Mouse (Mus musculus): Measurements from ENCODE around the gene Atf5. TPM values are rescaled to one million over a fixed set of nuclear protein-coding genes. Genes with fewer than 3 reads are reported as not detected.

Atf5 gene
- polyA plus RNA-seq, 1 experiment from 2014 or later: 2.1 TPM

DNA sequence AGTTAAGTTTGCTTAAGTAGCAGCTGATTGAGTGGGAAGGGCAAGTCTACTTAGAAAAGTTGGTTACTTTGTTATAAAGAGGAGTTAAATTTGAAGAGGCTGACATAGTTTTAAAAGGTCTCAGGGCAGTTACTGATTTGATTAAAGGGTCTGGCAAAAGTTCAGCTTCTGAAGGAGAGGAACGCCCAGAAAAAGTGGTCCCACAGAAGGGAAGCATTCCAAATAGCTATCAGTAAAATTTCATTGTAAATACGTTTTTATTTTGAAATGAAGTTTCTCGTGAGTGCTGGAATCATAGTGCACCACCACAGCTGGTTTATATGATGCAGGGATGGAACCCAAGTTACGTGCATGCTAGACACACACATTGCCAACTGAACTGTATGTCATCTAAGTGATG is 16.3 kb upstream of the Atf5 start:
- Histone ChIP-seq H3K9ac (replicated peaks; ENCODE audit: low read depth, low read length) (no peak overlapping the region), H3K4me2 (ENCODE audit: low read depth, low read length) (no peak overlapping the region), H3K9me3 (ENCODE audit: control insufficient read depth, low read length) (no peaks in the 10 kb centered on the region), H3K4me1 (ENCODE audit: control insufficient read depth, insufficient read depth, low read length) (no peaks in the 10 kb centered on the region), H3K27ac (ENCODE audit: low read depth, low read length) (no peak overlapping the region), H3K27me3 (ENCODE audit: control insufficient read depth, insufficient read depth, low read length) (no peaks in the 10 kb centered on the region), H3K36me3 (ENCODE audit: control insufficient read depth, insufficient read depth, low read length) (peaks cover 28% of the 10 kb centered on the region), H3K4me3 (ENCODE audit: low read depth, low read length) (no peak overlapping the region)
- WGBS: 80% methylated on average over 4 of the region's 4 CpGs
- ATAC-seq (ENCODE audit: low read depth): no peak

DNA sequence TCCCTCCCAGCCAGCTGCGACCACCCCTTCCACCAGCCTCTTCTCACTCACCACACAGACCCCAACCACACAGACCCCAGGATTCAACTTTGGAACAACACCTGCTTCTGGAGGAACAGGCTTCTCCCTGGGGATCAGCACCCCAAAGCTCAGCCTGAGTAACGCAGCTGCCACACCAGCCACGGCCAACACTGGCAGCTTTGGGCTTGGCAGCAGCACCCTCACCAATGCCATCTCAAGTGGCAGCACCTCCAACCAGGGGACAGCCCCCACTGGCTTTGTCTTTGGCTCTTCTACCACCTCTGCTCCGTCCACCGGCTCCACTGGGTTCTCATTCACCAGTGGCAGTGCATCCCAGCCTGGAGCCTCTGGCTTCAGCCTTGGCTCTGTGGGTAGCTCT is 12.2 kb upstream of the Atf5 start:
- Histone ChIP-seq H3K9me3 (ENCODE audit: control insufficient read depth, low read length) (no peaks in the 10 kb centered on the region), H3K9ac (replicated peaks; ENCODE audit: low read depth, low read length) (no peak overlapping the region), H3K27ac (ENCODE audit: low read depth, low read length) (no peak overlapping the region), H3K27me3 (ENCODE audit: control insufficient read depth, insufficient read depth, low read length) (no peaks in the 10 kb centered on the region), H3K4me2 (ENCODE audit: low read depth, low read length) (no peak overlapping the region), H3K4me1 (ENCODE audit: control insufficient read depth, insufficient read depth, low read length) (no peaks in the 10 kb centered on the region), H3K36me3 (ENCODE audit: control insufficient read depth, insufficient read depth, low read length) (peaks cover 28% of the 10 kb centered on the region), H3K4me3 (ENCODE audit: low read depth, low read length) (no peak overlapping the region)
- 92% methylated on average over 5 of the region's 5 CpGs for whole genome bisulfite sequencing
- ATAC-seq (ENCODE audit: low read depth): no peak

DNA sequence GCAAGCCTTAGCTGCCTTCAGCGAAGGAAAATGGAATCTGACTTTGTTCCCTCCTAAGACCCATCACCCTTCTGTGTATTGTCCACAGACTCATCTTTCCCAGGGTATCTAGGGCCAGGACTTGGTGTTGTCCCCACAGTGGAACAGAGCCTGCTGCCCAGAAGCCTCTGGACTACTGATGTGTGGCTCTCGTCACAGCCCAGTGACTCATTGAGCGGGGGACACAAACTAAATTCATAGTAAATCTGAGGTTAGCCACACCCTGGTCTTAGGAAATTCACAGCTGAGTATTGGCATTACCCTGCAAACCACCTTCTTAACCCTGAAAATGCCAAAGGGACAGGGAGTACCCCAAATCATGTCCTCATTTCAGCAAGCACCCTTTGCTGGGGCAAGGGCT is 10.3 kb upstream of the Atf5 start:
- Histone ChIP-seq H3K27ac (ENCODE audit: low read depth, low read length) (no peak overlapping the region), H3K27me3 (ENCODE audit: control insufficient read depth, insufficient read depth, low read length) (no peaks in the 10 kb centered on the region), H3K36me3 (ENCODE audit: control insufficient read depth, insufficient read depth, low read length) (peaks cover 28% of the 10 kb centered on the region), H3K4me1 (ENCODE audit: control insufficient read depth, insufficient read depth, low read length) (no peaks in the 10 kb centered on the region), H3K9ac (replicated peaks; ENCODE audit: low read depth, low read length) (no peak overlapping the region), H3K4me3 (ENCODE audit: low read depth, low read length) (no peak overlapping the region), H3K4me2 (ENCODE audit: low read depth, low read length) (no peak overlapping the region), H3K9me3 (ENCODE audit: control insufficient read depth, low read length) (no peaks in the 10 kb centered on the region)
- 96% methylated on average over 3 of the region's 3 CpGs for WGBS
- no peak for ATAC-seq (ENCODE audit: low read depth)

DNA sequence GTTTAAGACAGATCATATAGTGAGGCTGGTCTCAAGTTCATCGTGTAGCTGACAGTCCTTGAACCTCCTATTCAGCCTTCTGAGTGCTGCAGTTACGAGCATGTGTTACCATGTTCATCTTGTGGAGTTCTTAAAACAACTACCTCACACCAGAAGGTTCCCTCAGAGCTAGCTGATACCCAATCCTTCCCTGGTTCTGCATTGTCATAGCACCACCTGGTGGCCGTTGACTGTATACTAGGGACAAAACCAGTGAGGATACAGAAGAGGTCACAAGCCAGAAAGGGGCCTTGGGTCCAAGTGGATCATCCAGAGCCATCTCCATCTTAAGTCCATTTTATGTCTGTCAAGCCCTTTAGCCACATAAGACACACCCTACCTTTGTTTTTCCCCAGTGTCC is 8.4 kb upstream of the Atf5 start:
- Histone ChIP-seq H3K27ac (ENCODE audit: low read depth, low read length) (no peak overlapping the region), H3K9me3 (ENCODE audit: control insufficient read depth, low read length) (no peaks in the 10 kb centered on the region), H3K9ac (replicated peaks; ENCODE audit: low read depth, low read length) (no peak overlapping the region), H3K36me3 (ENCODE audit: control insufficient read depth, insufficient read depth, low read length) (peaks cover 12% of the 10 kb centered on the region), H3K4me1 (ENCODE audit: control insufficient read depth, insufficient read depth, low read length) (no peaks in the 10 kb centered on the region), H3K4me2 (ENCODE audit: low read depth, low read length) (no peak overlapping the region), H3K27me3 (ENCODE audit: control insufficient read depth, insufficient read depth, low read length) (no peaks in the 10 kb centered on the region), H3K4me3 (ENCODE audit: low read depth, low read length) (no peak overlapping the region)
- peak; percentile 70; the same call in 1 of the 2 replicates for ATAC-seq (ENCODE audit: low read depth)
- WGBS: 30% methylated on average over 3 of the region's 3 CpGs

DNA sequence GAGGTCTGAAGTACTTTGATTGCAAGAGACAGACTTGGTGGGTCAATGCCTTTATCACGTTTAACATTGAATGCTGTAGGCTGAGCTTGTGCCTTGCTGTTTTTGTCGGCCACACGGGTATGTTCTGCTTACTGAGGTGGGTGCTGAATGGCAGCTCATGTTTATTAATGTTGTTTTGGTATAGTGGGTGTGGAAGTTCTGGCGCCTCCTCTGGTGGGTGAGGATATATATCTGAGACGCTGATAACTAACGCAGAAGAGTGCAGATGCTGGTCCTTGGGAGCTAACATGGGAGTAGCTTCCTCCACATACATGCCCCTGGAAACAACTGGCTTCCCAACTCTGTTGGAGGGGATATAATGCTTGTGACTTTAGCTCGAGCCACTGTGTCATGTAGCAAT is 7.0 kb upstream of the Atf5 start:
- Histone ChIP-seq H3K9ac (replicated peaks; ENCODE audit: low read depth, low read length) (no peak overlapping the region), H3K4me1 (ENCODE audit: control insufficient read depth, insufficient read depth, low read length) (peaks cover 7% of the 10 kb centered on the region; the same call in 1 of the 2 replicates), H3K4me2 (ENCODE audit: low read depth, low read length) (no peak overlapping the region), H3K4me3 (ENCODE audit: low read depth, low read length) (no peak overlapping the region), H3K27me3 (ENCODE audit: control insufficient read depth, insufficient read depth, low read length) (no peaks in the 10 kb centered on the region), H3K27ac (ENCODE audit: low read depth, low read length) (no peak overlapping the region), H3K9me3 (ENCODE audit: control insufficient read depth, low read length) (no peaks in the 10 kb centered on the region), H3K36me3 (ENCODE audit: control insufficient read depth, insufficient read depth, low read length) (no peaks in the 10 kb centered on the region)
- 36% methylated on average over 7 of the region's 7 CpGs for WGBS
- ATAC-seq (ENCODE audit: low read depth): no peak

DNA sequence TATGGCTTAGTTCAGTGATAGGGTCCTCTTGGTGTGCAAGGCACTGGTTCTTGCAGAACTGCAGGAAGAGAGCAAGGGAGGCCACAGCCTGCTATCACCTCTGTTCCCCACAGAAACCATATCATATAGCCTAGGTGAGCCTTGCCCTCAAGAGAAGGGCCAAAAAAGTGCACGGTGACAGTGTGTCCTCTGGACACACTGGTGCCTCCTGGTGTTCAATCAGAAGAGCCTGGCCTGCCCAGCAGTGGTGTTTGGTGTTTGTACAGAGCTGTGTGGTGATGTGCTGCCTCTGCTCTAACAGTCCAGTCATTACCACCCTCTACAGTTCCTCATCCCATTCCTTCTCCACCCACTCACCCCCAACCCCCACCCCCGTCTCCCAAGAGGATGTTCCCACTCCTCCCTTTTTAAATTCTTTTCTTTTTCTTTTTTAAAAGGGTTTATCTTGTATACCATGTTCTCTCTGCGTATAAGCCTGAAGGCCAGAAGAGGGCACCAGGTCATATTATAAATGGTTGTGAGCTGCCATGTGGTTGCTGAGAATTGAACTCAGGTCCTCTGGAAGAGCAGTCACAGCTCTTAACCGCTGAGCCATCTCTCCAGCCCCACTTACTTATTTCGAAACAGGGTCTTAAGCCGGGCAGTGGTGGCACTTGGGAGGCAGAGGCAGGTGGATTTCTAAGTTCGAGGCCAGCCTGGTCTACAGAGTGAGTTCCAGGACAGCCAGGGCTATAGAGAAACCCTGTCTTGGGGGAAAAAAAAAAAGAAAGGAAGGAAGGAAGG is 5.4 kb upstream of the Atf5 start:
- no peaks in the 10 kb centered on the region for H3K9me3 ChIP-seq (ENCODE audit: control insufficient read depth, low read length)
- no peak overlapping the region for H3K4me3 ChIP-seq (ENCODE audit: low read depth, low read length)
- no peaks in the 10 kb centered on the region for H3K27me3 ChIP-seq (ENCODE audit: control insufficient read depth, insufficient read depth, low read length)
- H3K36me3 ChIP-seq (ENCODE audit: control insufficient read depth, insufficient read depth, low read length): no peaks in the 10 kb centered on the region
- H3K4me2 ChIP-seq (ENCODE audit: low read depth, low read length): no peak overlapping the region
- H3K4me1 ChIP-seq (ENCODE audit: control insufficient read depth, insufficient read depth, low read length): peaks cover 20% of the 10 kb centered on the region
- WGBS: 81% methylated on average over 7 of the region's 7 CpGs
- no peak overlapping the region for H3K9ac ChIP-seq (replicated peaks; ENCODE audit: low read depth, low read length)
- no peak for ATAC-seq (ENCODE audit: low read depth)
- no peak overlapping the region for H3K27ac ChIP-seq (ENCODE audit: low read depth, low read length)

DNA sequence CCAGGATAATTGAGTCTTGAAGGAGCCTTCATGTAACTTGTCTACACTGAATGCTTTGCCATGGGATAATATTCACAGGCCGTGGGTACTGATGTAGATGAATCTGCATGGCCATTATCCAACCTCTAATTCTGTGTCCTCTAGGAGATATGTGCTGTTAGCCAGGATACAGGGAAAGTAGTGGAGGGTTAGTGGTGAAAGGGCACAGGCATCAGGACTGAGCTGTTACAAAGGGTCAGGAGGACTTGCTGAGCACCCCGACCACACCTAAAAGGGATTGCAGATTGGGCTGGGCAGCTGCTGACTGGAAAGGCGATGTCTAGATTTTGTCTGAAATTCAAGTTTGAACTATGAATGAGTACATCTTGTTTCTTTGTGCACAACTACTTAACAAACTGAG is 4.1 kb upstream of the Atf5 start:
- no peaks in the 10 kb centered on the region for H3K36me3 ChIP-seq (ENCODE audit: control insufficient read depth, insufficient read depth, low read length)
- H3K4me3 ChIP-seq (ENCODE audit: low read depth, low read length): no peak overlapping the region
- peaks cover 20% of the 10 kb centered on the region for H3K4me1 ChIP-seq (ENCODE audit: control insufficient read depth, insufficient read depth, low read length)
- H3K27me3 ChIP-seq (ENCODE audit: control insufficient read depth, insufficient read depth, low read length): no peaks in the 10 kb centered on the region
- WGBS: 96% methylated on average over 3 of the region's 3 CpGs
- no peak overlapping the region for H3K9ac ChIP-seq (replicated peaks; ENCODE audit: low read depth, low read length)
- no peak overlapping the region for H3K4me2 ChIP-seq (ENCODE audit: low read depth, low read length)
- H3K9me3 ChIP-seq (ENCODE audit: control insufficient read depth, low read length): no peaks in the 10 kb centered on the region
- no peak overlapping the region for H3K27ac ChIP-seq (ENCODE audit: low read depth, low read length)
- ATAC-seq (ENCODE audit: low read depth): no peak

DNA sequence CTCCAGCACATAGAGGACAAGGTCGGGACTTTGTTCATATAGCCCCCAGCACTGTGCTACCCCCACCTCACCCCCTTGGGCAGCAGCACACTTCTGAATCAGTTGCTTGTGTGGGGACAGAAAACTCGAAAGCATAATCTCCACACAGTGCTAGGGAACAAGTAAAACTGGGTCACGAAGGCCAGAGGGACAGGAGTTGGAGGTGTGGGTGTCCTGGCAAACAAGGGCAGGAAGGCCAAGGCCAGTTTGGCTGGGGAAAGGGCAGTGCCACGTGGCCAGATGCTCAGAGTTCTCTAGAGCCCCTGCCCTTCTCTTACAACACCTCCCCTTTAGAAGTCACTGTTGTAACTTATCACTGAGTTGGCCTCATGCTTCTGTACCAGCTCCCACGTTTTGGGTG is 3.4 kb upstream of the Atf5 start:
- H3K4me3 ChIP-seq (ENCODE audit: low read depth, low read length): no peak overlapping the region
- no peaks in the 10 kb centered on the region for H3K27me3 ChIP-seq (ENCODE audit: control insufficient read depth, insufficient read depth, low read length)
- no peaks in the 10 kb centered on the region for H3K36me3 ChIP-seq (ENCODE audit: control insufficient read depth, insufficient read depth, low read length)
- H3K27ac ChIP-seq (ENCODE audit: low read depth, low read length): no peak overlapping the region
- ATAC-seq (ENCODE audit: low read depth): no peak
- no peak overlapping the region for H3K9ac ChIP-seq (replicated peaks; ENCODE audit: low read depth, low read length)
- 63% methylated on average over 5 of the region's 5 CpGs for WGBS
- peaks cover 20% of the 10 kb centered on the region for H3K4me1 ChIP-seq (ENCODE audit: control insufficient read depth, insufficient read depth, low read length)
- H3K9me3 ChIP-seq (ENCODE audit: control insufficient read depth, low read length): no peaks in the 10 kb centered on the region
- H3K4me2 ChIP-seq (ENCODE audit: low read depth, low read length): no peak overlapping the region

DNA sequence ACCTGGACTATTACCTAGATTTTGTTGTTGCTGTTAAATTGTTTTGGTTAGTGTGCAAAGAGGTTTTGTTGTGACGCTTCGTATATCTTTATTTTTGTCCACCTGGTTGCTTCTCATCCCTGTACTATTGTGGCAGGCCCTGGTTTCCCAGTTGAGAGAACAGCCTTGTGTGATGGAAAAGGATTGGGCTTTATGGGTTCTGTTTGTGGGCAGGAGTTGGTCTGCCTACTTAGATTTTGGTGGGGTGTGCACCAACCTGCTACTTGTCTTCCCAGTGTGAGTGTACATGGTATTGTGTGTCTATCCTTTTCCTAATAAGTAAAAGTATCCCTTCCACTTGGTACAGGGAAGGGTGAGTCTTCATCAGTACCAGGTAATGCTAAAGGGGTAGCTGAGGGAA is 2.9 kb upstream of the Atf5 start:
- H3K9me3 ChIP-seq (ENCODE audit: control insufficient read depth, low read length): no peaks in the 10 kb centered on the region
- 97% methylated on average over 2 of the region's 2 CpGs for WGBS
- H3K36me3 ChIP-seq (ENCODE audit: control insufficient read depth, insufficient read depth, low read length): no peaks in the 10 kb centered on the region
- no peak overlapping the region for H3K4me3 ChIP-seq (ENCODE audit: low read depth, low read length)
- H3K9ac ChIP-seq (replicated peaks; ENCODE audit: low read depth, low read length): no peak overlapping the region
- peaks cover 20% of the 10 kb centered on the region for H3K4me1 ChIP-seq (ENCODE audit: control insufficient read depth, insufficient read depth, low read length)
- H3K4me2 ChIP-seq (ENCODE audit: low read depth, low read length): no peak overlapping the region; the same call in 1 of the 2 replicates
- no peaks in the 10 kb centered on the region for H3K27me3 ChIP-seq (ENCODE audit: control insufficient read depth, insufficient read depth, low read length)
- no peak overlapping the region for H3K27ac ChIP-seq (ENCODE audit: low read depth, low read length)
- no peak for ATAC-seq (ENCODE audit: low read depth)
